Mouse (Mus musculus) thymus, postnatal 25 days (tissue): ENCODE data around the gene Rrn3.
"Not testable (repeated sequence)": the region's sequence is repeated elsewhere in the genome, so short reads cannot be mapped to it uniquely, and the experiment has no call there.

Source experiments
- DNase-seq: peaks from one replicate; pipeline ENCODE4 v3.0.0; 2022

Rrn3 gene

GRCm38 (mm10) chr16:13780353-13781036 is at the start of gene Rrn3:
Rrn3 (plus strand) TSS chr16:13780708.
- peak; percentile 85 for DNase-seq

DNA sequence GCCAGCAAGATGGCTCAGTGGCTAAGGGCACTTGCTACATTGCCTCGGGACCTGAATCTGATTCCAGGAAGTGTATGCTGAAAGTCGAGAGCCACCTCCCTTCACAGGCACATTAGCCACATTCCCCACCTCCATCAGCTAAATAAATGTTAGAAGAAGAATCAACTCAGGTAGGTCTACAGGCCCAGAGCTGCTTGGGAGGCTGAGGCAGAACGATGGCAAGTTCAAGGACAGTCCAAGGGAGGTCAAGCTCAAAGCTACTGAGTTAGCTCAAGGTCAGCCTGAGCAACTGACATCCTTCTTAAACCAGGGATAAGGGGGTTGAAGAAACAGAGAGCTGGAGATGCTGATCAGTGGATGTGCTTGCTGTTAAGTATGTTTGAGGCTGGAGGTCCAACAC is 47.7 kb upstream of the Rrn3 start:
- no peak for DNase-seq

DNA sequence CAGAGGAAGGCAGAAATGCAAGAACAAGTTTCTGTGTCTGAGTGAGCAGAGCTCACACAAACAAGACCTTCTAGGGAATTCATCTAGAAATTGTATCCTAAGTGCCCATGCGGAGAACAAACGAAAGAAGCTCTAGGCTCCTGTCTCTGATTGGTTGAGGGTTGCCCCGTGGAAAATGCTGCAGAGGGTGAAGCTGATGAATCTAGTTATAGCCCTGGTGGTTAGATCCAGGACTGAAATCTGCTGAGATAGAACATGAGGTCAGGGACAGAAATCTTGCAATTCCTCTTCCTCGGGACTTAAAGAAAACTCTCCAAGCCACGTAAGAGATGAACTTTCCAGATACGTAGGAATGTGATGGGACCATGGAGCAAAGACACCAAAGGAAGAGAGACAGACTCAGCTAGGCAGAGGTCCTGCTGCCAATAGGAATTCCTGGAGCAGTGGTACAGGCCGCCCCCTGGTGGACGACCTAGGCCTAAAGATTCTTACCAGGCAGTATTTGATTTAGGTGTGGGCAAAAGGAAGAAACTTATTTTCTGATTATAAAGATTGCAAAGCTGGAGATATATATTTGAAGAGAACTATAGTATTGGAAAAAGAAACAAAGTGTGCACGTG is 46.9 kb upstream of the Rrn3 start:
- peak; percentile 74 for DNase-seq

GRCm38 (mm10) chr16:13735977-13736376 is 44.5 kb upstream of the Rrn3 start:
- no peak for DNase-seq

DNA sequence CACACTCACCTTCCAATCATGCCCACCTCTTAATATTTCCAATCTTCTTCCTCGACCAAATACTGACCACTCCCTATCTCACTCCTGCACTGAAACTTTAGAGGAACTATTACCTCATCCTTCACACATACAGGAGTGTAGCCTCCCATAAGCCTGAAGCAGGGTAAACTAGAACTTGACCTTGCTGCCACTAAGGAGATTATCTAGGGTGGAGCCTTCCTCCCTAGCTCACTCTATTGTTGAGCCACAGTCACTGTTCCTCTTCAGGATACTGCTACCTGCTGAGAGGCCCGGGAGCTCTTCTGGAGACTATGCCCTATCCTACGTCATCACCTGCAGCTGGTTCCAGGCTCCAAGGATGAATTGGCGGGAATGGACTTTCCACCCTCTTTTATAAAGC is 41.5 kb upstream of the Rrn3 start:
- not testable (repeated sequence) for DNase-seq

GRCm38 (mm10) chr16:13740844-13741243 is 39.7 kb upstream of the Rrn3 start:
- DNase-seq, result no peak

- DNase-seq, result no peak
Observed at GRCm38 (mm10) chr16:13747708-13748107, 32.8 kb upstream of the Rrn3 start.

DNA sequence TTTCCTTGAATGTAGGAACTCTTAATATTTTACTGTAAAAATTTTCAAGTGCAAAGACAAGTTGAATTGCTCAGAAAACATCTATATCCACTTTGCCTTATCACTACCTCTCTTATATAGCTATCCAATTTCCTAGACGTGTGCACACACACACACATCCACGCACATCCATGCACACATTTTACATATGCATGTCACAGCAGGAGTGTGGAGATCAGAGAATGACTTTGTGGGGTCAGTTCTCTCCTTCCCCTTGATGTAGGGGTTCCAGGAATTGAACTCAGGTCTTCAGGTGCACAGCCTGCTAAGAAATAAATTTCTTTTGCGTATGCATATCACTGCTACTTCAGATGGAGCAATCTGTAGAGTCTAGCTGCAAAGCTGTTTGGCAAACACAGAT is 32.4 kb upstream of the Rrn3 start:
- no peak for DNase-seq

- not testable (repeated sequence) for DNase-seq
Observed at GRCm38 (mm10) chr16:13748813-13749212, 31.7 kb upstream of the Rrn3 start.

DNA sequence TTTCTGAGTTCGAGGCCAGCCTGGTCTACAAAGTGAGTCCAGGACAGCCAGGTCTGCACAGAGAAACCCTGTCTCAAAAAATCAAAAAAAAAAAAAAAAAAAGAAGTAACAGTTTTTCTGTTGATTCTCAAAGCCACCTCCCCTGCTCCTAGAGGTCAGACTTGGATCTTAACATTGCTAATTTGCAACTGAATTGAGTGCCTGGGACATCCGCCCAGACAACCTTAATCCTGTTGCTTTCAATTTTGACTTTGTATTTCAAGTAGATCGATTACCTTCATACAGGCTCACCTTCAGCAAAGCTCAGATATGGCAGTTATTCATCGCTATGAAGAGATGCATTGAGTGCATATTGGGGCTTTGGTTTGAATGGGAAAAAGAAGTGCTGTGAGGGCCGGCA is 31.2 kb upstream of the Rrn3 start:
- no peak for DNase-seq

DNA sequence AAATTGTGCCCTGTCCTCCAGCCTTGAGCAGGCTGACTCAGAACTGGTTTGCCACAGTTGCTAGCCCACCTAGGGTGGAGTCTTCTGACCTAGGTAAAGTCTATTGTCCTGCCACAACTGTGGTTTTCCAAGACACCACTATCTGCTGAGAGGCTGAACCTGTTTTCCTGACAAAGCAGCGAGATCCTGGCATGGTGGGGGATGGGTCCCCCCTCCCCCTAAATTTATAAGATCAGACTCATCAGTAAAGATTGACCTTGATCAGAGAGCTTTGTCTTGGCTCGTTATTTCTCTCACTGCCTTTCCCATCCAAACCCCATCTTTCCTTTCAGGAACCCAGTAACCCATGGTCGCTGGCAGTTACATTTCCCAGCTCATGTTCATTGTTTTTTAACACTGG is 30.5 kb upstream of the Rrn3 start:
- no peak for DNase-seq

DNA sequence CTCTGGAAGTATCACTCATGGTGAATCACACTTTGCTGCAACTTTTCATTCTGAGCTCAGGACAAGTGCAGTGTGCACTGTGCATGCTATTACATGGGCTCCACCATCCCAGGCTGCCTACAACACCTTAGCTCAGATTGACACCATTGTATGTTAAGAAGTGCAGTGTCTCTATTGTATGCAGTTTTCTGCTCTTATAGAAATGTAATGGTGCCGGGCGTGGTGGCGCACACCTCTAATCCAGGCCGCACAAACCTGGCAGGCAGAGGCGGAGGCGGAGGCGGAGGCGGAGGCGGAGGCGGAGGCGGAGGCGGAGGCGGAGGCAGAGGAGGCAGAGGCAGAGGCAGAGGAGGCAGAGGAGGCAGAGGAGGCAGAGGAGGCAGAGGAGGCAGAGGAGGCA is 29.9 kb upstream of the Rrn3 start:
- no peak for DNase-seq

- no peak for DNase-seq
Observed at GRCm38 (mm10) chr16:13753986-13754385, 26.5 kb upstream of the Rrn3 start.

- peak; percentile 92 for DNase-seq
Observed at GRCm38 (mm10) chr16:13754400-13755190, 25.9 kb upstream of the Rrn3 start.

DNA sequence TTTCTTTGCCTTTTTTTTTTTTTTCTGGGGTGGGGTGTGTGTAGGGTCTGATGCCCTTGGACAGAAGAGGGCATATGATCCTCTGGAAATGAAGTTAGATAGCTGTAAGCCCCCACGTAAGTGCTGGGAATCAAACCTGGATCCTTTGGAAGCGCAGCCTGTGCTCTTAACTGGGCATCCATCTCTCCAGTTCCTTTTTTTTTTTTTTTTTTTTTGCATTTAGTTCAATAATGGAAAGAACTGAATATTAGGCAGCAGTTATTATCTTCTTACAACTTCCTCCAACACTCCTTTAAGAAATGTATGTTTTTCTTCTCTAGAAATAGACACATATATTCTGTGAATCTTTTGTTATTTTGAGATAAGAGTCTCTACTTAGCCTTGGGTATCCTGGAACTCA is 22.7 kb upstream of the Rrn3 start:
- no peak for DNase-seq

DNA sequence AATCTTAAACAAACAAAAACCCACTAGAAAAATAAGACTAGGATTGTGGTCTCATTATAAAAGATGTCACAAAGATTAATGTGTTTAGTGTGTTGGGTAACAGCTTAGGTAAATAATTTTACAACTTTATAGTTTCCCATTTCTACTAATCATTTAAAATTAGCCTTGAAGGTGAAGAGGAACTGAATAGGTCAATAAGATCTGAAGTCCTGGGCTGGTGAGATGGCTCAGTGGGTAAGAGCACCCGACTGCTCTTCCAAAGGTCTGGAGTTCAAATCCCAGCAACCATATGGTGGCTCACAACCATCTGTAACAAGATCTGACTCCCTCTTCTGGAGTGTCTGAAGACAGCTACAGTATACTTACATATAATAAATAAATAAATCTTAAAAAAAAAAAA is 17.7 kb upstream of the Rrn3 start:
- DNase-seq, result not testable (repeated sequence)

GRCm38 (mm10) chr16:13764519-13764918 is 16.0 kb upstream of the Rrn3 start:
- no peak for DNase-seq

DNA sequence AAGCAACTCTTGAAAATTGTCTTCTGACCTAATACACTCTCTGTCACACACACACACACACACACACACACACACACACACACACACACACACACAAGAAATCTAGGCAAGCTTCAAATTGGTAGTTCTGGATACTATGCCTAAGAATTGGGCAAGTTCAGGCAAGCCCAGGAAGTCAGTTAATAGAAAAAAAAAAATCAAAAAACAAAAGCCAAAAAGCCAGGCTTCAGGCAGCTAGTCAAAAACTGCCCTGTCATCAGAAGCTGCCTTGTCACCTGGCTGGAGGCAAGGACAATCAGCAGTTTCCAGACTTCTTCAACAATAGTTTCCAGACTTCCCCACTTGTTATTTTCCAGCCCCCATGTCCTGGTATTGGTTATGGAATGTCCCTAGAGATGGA is 14.1 kb upstream of the Rrn3 start:
- no peak for DNase-seq

GRCm38 (mm10) chr16:13771603-13772002 is 8.9 kb upstream of the Rrn3 start:
- not testable (repeated sequence) for DNase-seq

GRCm38 (mm10) chr16:13772051-13772450 is 8.5 kb upstream of the Rrn3 start:
- not testable (repeated sequence) for DNase-seq

DNA sequence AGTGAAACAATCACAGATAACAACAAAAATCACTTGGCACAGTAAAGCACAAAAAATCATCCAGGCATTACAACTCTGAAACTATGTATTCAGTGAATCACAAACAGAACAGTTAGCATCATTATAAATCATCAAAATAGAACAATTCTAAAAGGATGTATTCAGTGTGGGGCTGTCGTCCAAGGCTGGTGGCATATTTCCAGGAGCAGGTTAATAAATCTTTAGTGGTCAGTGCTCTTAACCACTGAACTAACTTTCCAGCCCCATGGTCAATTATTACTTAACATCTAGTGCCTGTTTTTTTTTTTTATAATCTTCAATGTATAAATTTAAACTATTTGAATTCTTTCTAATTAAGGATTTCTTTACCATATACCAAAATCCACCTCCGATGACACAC is 6.5 kb upstream of the Rrn3 start:
- not testable (repeated sequence) for DNase-seq

- DNase-seq, result not testable (repeated sequence)
Observed at GRCm38 (mm10) chr16:13774651-13775050, 5.9 kb upstream of the Rrn3 start.

GRCm38 (mm10) chr16:13781216-13781615 is 708 bp downstream of the Rrn3 start:
- no peak for DNase-seq

DNA sequence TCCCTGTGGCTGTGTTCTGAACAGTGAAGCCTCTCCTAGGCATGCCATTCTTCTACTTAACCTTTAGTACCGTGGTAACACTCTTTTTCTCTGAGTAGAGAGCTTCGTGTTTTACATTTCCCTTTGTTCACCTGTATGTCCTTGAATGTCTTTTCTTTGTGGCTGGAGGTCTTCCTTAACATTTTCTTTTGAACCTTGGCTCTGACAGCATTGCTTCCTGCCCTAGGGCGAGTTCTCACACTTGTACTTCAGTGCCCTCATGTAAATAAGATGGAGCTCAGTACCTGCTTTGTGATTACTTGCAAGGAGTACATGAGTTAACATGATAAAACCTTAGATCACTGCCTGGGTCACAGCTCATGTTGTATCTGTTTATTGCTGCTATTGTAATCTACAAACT is 5.4 kb downstream of the Rrn3 start:
- DNase-seq, result no peak
